Mouse (Mus musculus) right cerebral cortex, postnatal 4 days (tissue): ENCODE data around the gene Ncoa7.

ENCODE experiments used
- DNase-seq: peaks from one replicate; pipeline ENCODE4 v3.0.0-alpha.2; 2022

The Ncoa7 gene

GRCm38 (mm10) chr10:30802681-30803586 lies at the start of gene Ncoa7:
Gene Ncoa7 (minus strand): TSS chr10:30803326.
- peak; percentile 80 for DNase-seq

GRCm38 (mm10) chr10:30845101-30845825 lies 42.1 kb upstream of the Ncoa7 start:
- DNase-seq: no peak

DNA sequence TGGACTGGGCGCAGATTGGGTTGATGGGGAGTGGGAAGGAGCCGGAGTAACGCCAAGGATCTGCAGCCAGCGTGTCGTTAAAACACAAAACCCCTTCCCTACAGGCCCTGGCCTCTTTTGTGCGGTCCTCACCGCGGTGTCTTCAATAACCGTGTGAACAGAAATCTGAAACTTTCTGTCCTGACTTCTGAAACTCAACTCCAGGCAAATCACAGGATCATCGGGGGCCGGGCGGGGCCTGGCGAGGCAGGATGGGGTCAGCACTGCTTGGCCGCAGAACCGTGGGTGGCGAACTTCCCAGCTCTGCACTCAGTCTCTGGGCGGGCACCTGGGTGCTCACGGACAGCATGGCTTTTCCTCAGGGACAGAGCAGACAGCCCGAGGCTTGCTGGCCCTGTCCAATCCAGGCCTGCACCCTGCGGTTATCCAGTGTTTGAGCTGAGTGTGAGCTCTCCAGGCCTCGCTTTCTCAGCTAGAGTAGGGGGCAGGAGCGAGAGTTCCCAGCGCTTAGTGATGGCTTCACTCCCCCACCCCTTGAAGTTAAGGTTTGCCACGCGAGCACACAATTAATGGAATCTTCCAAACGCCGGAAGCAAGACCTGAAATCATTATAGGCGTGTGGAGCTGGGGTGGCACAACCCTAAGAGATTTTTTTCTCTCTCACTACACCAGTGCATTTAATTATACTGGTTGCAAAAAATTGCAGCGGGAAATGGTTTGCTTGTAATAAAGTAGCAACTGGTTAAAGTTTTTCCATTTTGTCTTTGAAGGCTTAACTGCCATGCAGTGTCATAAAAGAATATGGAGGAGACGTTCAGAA lies 41.3 kb upstream of the Ncoa7 start:
- peak; percentile 13 for DNase-seq

DNA sequence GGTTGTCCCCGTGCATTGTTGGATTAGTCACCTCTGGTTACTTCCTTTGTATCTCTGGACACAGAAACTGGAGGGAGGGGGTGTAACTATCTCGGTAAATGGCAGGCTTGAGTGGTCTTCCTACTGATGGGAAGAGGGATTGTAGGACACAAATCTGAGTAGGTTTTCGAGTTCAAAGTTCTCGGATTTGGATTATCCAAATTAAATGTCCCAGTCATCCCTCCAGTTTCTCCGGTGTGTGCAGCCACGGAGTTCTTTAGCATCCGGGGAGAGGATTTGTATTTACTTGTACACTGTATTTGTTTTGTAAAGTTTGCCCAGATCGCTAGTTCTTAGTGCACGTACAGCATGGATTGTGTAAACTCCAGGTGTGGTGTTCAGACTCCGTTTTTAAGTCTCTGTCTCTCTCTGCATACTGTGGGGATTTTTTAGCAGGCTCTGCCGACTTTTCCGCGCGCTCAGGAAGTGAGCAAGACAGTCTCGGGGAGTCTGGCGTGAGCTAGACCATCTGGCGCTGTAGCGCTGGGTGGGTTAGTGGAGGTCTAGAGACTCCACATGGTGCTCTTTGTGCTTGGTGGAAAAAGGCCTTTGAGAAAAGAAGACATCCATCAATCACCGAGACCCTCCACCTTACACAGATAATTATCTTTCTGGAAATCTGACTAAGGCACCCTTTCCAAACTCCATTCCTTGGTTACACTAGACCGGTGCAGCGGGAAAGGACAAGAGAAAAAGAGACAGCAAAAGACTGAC lies 40.5 kb upstream of the Ncoa7 start:
- peak; percentile 23 for DNase-seq

DNA sequence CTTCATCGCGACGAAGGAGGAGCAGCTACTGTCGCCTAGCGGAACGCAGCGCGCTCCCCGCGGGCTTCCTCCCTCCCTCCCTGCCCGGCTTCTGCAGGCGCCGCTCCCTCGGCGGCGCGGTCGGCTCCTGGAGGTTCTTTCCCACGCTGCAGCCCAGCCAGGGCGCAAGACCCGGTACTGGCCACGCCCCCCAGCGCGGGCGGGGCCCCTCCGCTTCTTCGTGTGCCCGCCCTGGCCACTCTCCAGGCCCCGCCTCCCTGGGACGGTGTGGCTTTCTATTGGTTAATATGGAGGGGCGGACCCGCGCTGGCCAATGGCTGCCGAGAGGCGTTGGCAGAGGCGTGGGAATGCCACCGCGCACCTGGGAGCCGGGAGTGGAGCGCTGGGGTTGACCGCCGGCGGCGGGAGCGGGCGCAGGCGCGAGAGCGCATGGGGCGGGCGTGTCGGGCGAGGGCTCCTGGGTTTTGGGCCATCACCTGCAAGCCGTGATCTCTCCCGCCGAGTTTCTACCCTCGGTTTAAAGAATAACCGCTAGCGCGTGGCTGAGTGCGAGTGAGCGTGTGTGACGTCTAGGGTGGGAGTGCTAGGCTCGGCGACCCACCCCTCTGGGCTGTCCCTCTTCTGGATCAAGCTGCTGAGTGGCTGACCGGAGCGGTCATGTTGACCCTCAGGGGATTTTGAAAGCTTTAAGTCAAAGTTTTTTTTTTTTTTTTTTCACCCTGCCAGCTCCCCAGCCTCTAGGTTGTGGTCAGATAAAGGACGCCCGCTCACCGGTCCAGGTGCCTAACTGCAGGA lies 39.7 kb upstream of the Ncoa7 start, which contains the start of gene Hey2:
Gene Hey2 (minus strand): TSS at position 159 of the 795 bp plus-strand sequence.
- DNase-seq: peak; percentile 99

- no peak for DNase-seq
These were observed 39.1 kb upstream of the Ncoa7 start for GRCm38 (mm10) chr10:30842228-30842627.

DNA sequence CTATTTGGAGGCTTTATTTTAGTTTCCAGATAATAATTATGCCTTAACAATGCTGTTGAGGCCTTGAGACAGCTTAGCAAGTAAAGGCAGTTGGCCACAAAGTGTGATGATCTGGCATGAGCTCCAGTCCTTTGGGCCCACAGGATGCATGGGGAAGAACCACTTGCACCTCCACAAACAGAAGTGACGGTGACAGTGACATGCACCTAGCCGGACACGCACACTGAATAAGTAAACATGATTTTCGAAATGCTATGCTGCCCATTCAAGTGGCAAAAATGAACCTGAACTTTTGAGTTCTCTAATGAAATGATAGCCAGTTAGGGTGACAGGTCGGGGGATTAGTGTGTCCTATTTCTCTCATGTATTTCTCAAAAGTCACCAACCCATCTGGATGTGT lies 37.7 kb upstream of the Ncoa7 start:
- DNase-seq: no peak

DNA sequence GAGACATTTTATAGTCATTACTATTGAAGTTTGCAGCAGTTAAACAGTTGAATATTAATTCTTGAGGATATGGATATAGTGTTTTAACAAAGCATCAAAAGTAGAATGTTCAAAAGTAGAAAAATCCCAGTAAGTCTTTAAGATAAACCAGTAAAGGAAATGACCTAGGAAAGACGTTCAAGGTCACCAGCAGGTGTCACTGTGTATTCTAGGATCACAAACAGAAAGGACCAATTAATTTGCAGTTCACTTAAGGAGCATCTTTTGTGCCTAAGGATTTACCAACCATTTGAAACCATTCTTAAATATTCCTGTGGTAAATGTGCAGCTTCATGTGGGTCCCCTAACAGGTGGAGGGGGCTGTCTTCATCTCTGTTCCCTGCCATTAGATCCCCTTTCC lies 35.1 kb upstream of the Ncoa7 start:
- DNase-seq: no peak

GRCm38 (mm10) chr10:30825049-30825448 lies 21.9 kb upstream of the Ncoa7 start:
- DNase-seq: no peak

DNA sequence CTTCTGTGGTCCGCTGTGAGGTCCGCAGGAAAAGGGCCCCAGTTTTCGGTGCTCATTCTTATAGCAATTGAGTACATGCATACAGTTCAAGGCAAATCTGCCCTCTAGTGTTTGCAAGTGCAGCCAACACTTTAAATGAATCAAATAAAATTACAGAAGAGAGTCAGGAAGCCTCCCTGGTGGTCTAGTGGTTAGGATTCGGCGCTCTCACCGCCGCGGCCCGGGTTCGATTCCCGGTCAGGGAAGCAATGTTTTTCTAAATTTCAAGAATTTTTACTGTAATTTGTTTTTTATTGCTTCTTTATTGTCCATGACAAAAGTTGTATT lies 7.8 kb upstream of the Ncoa7 start:
- peak; percentile 72 for DNase-seq

GRCm38 (mm10) chr10:30810247-30810966 lies 7.3 kb upstream of the Ncoa7 start:
- no peak for DNase-seq

- no peak for DNase-seq
These were observed 594 bp upstream of the Ncoa7 start for GRCm38 (mm10) chr10:30803587-30804253.

- peak; percentile 7 for DNase-seq
These were observed 1.1 kb downstream of the Ncoa7 start for GRCm38 (mm10) chr10:30802033-30802432.

GRCm38 (mm10) chr10:30799713-30800450 lies 3.2 kb downstream of the Ncoa7 start:
- DNase-seq: no peak

GRCm38 (mm10) chr10:30796469-30797261 lies 6.5 kb downstream of the Ncoa7 start:
- no peak for DNase-seq

GRCm38 (mm10) chr10:30791016-30791415 lies 12.1 kb downstream of the Ncoa7 start:
- DNase-seq: no peak

DNA sequence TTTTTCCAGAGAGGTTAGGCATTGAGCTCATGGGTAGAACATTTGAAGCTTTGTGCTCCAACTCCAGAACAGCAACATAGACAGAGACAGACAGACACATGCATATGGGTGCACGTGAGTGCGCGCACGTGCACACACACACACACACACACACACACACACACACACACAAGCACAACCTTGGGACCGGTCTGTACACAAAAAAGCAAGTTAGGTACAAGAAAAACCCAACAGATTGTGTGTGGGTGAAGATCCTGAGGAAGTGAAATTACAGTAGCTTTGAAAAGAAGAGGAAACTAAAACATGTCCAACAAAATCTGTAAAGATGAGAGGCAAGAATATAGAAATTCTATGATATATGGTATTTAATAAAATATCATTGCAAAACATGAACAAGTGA lies 13.6 kb downstream of the Ncoa7 start:
- no peak for DNase-seq

DNA sequence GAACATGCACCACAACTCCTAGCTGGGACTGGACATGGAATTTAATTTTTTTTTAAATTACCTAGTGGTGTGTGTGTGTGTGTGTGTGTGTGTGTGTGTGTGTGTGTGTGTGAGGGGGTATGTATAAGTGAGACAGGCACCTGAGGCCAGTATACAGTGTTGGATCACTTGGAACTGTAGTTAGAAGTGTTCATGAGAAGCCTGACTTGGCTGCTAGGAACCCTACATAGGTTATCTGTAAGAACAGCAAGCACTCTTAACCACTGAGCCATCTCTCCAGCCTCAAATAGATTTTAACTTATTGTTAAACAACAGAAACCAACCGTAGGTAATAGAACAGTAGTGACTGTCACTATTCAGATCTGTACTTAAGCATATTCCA lies 14.8 kb downstream of the Ncoa7 start:
- DNase-seq: no peak
